Mouse (Mus musculus): ENCODE results near the gene Prss44. TPM values are rescaled to one million over a fixed set of nuclear protein-coding genes. Genes with fewer than 3 reads are reported as not detected.

Prss44 gene
- polyA plus RNA-seq (2012; rRNA removed) = not detected in 2 replicates

DNA sequence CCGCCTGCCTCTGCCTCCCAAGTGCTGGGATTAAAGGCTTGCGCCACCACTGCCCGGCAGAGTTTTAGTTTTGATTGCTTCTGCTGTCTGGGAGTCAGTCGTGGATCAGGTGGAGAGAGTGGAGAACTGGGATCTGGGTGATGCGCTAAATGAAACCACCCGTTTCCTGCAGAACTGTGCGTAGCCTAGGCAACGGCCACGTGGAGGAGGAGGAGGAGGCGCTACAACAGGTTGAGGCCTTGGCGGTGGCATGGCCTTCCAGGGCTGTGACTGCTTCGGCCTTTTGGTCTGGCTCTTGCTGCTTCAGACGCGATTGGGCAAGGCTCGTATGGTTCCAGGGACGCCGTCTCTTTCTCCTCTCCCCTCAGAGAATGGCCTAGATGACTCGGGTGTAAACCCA lies at the start of gene Prss44:
Gene Prss44, plus strand, starts transcription at position 206 of the 400 bp plus-strand sequence.
- Histone ChIP-seq H3K36me3 (ENCODE audit: control insufficient read depth, insufficient read depth, low read length) (no peaks in the 10 kb centered on the region), H3K4me3 (ENCODE audit: low read depth, low read length) (no peak within 1 kb of the TSS), H3K4me1 (ENCODE audit: control insufficient read depth, insufficient read depth, insufficient read length, low read length) (no peaks in the 10 kb centered on the region), H3K27ac (ENCODE audit: insufficient read depth, low read depth, low read length) (no peak within 1 kb of the TSS), H3K27me3 (ENCODE audit: control insufficient read depth, insufficient read depth, low read length) (peaks cover 2% of the 10 kb centered on the region; the same call in 1 of the 2 replicates)
- no peak for TF ChIP-seq POLR2A (IDR thresholded peaks at IDR 0.05; ENCODE audit: low read depth, low read length)
- TF ChIP-seq CTCF (IDR thresholded peaks at IDR 0.05; ENCODE audit: extremely low read depth, insufficient read length, insufficient replicate concordance, low read depth, low read length) = no peak
- 62% methylated on average over 18 of the region's 18 CpGs for WGBS

GRCm38 (mm10) chr9:110772336-110772735 lies 41.5 kb upstream of the Prss44 start:
- 87% methylated on average over 10 of the region's 10 CpGs for WGBS
- H3K4me1 ChIP-seq (ENCODE audit: control insufficient read depth, insufficient read depth, insufficient read length, low read length) = no peaks in the 10 kb centered on the region
- H3K36me3 ChIP-seq (ENCODE audit: control insufficient read depth, insufficient read depth, low read length) = no peaks in the 10 kb centered on the region
- H3K27me3 ChIP-seq (ENCODE audit: control insufficient read depth, insufficient read depth, low read length) = no peaks in the 10 kb centered on the region
- H3K27ac ChIP-seq (ENCODE audit: insufficient read depth, low read depth, low read length) = no peak overlapping the region
- H3K4me3 ChIP-seq (ENCODE audit: low read depth, low read length) = no peak overlapping the region
- no peak for TF ChIP-seq POLR2A (IDR thresholded peaks at IDR 0.05; ENCODE audit: low read depth, low read length)
- TF ChIP-seq CTCF (IDR thresholded peaks at IDR 0.05; ENCODE audit: extremely low read depth, insufficient read length, insufficient replicate concordance, low read depth, low read length) = no peak

DNA sequence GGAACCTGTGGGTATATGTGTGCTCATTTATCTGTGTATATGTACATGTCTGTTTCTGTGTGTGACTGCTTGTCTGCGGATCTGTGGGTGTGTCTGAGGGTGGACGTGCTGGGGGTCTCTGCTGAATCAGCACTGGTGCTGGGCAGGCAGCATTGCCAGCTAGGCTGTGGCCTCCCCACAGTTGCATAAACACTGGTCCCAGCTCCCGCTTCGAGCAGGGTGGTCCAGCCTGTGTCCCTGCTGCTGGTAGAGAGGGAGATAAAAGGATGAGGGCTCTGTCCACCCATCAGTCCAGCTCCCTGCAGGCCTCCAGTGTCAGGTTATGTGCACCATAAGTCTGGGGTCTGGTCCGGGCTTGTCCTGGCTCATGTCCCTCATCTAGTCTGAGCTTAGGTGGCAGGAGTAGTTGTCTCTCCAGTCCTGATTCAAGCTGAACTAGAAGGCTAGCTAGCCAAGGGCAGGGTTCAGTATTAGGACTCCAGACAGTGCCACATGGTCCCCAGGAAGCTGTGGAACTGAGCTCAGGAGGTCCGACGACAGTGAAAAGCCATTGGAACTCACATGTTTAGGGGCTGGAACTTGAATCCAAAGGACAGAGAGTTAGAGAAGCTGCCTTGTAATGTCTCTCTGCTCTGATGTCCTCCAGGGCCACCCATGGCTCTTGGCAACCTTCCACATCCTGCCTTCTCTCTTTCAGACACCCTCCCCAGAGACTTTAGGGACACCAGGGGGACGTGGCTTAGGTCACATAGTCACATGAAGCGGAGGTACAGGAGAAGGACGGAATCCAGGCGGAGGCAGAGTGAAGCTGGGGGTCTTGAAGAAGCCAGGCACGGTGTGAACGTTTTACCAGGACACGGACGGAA lies 39.2 kb upstream of the Prss44 start:
- 81% methylated on average over 15 of the region's 15 CpGs for WGBS
- Histone ChIP-seq H3K36me3 (ENCODE audit: control insufficient read depth, insufficient read depth, low read length) (no peaks in the 10 kb centered on the region), H3K4me1 (ENCODE audit: control insufficient read depth, insufficient read depth, insufficient read length, low read length) (no peaks in the 10 kb centered on the region), H3K27me3 (ENCODE audit: control insufficient read depth, insufficient read depth, low read length) (no peaks in the 10 kb centered on the region), H3K4me3 (ENCODE audit: low read depth, low read length) (no peak overlapping the region), H3K27ac (ENCODE audit: insufficient read depth, low read depth, low read length) (no peak overlapping the region)
- TF ChIP-seq POLR2A (IDR thresholded peaks at IDR 0.05; ENCODE audit: low read depth, low read length) (no peak), CTCF (IDR thresholded peaks at IDR 0.05; ENCODE audit: extremely low read depth, insufficient read length, insufficient replicate concordance, low read depth, low read length) (no peak)

DNA sequence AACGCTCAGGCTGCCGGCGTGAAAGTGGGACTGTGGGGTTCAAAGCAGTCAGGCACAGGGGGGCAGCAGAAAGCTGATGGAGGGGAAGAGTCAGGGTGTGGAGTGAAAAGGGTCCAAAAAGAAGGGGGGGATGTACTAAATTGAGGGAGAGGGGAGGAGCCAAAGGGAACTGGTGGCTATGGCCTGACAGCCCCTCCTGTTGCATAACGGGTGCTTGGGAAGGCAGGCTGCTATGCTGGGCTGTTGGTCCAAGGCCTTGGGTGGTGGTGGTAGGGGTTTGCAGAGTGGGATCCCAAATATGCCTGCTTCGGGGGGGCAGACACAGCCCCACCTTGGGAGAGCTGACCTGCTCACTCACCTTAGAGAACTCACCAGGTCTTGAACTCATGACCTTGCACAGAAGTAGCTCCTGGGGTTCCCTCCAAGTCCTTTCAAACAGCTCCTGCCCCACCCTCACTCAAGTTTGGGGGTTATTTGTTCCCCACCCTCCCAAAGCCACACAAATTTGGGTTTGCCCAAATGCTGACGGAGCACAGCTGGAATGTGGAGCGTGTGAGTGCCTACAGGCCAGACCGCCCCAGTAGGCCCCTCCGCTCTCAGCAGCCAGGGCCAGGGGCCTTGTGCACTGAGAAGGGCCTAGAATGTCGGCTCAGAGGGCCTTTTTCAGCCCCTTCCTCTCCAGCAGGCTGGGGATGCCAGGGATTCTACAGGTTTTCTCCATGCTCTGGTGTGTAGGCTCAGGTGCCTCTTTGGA lies 38.3 kb upstream of the Prss44 start:
- Histone ChIP-seq H3K4me1 (ENCODE audit: control insufficient read depth, insufficient read depth, insufficient read length, low read length) (no peaks in the 10 kb centered on the region), H3K27me3 (ENCODE audit: control insufficient read depth, insufficient read depth, low read length) (peaks cover 2% of the 10 kb centered on the region; the same call in 1 of the 2 replicates), H3K27ac (ENCODE audit: insufficient read depth, low read depth, low read length) (no peak overlapping the region), H3K4me3 (ENCODE audit: low read depth, low read length) (no peak overlapping the region), H3K36me3 (ENCODE audit: control insufficient read depth, insufficient read depth, low read length) (no peaks in the 10 kb centered on the region)
- WGBS = 89% methylated on average over 10 of the region's 10 CpGs
- TF ChIP-seq CTCF (IDR thresholded peaks at IDR 0.05; ENCODE audit: extremely low read depth, insufficient read length, insufficient replicate concordance, low read depth, low read length) = no peak
- no peak for TF ChIP-seq POLR2A (IDR thresholded peaks at IDR 0.05; ENCODE audit: low read depth, low read length)

DNA sequence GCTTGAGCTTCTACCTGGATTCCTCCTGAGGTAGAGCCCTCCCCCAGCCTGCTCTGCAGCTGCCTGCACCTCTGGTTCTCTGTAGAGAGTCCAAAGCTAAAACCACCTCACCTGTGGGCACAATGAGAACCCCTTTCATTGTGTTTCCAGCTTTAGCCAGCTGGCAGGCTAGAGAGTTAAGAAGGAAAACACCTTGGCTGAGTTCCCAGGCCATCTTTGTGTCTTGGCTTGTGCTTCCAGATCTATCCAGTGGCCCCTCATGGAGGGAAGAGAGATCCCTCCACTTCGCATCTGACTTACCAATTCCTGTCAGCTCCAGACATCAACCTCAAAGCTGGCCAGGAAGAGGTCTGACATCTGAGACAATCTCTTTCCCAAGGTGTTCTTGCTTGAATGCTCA lies 35.7 kb upstream of the Prss44 start:
- no peaks in the 10 kb centered on the region for H3K36me3 ChIP-seq (ENCODE audit: control insufficient read depth, insufficient read depth, low read length)
- peaks cover 3% of the 10 kb centered on the region; the same call in 1 of the 2 replicates for H3K4me1 ChIP-seq (ENCODE audit: control insufficient read depth, insufficient read depth, insufficient read length, low read length)
- H3K27ac ChIP-seq (ENCODE audit: insufficient read depth, low read depth, low read length) = no peak overlapping the region
- no peak overlapping the region for H3K4me3 ChIP-seq (ENCODE audit: low read depth, low read length)
- 68% methylated on average over 1 of the region's 1 CpGs for WGBS
- peaks cover 4% of the 10 kb centered on the region; the same call in 1 of the 2 replicates for H3K27me3 ChIP-seq (ENCODE audit: control insufficient read depth, insufficient read depth, low read length)
- TF ChIP-seq CTCF (IDR thresholded peaks at IDR 0.05; ENCODE audit: extremely low read depth, insufficient read length, insufficient replicate concordance, low read depth, low read length) (no peak), POLR2A (IDR thresholded peaks at IDR 0.05; ENCODE audit: low read depth, low read length) (no peak)

GRCm38 (mm10) chr9:110778559-110778958 lies 35.2 kb upstream of the Prss44 start:
- TF ChIP-seq POLR2A (IDR thresholded peaks at IDR 0.05; ENCODE audit: low read depth, low read length) (no peak), CTCF (IDR thresholded peaks at IDR 0.05; ENCODE audit: extremely low read depth, insufficient read length, insufficient replicate concordance, low read depth, low read length) (no peak)
- Histone ChIP-seq H3K36me3 (ENCODE audit: control insufficient read depth, insufficient read depth, low read length) (no peaks in the 10 kb centered on the region), H3K27ac (ENCODE audit: insufficient read depth, low read depth, low read length) (no peak overlapping the region), H3K27me3 (ENCODE audit: control insufficient read depth, insufficient read depth, low read length) (peaks cover 4% of the 10 kb centered on the region; the same call in 1 of the 2 replicates), H3K4me1 (ENCODE audit: control insufficient read depth, insufficient read depth, insufficient read length, low read length) (peaks cover 3% of the 10 kb centered on the region; the same call in 1 of the 2 replicates), H3K4me3 (ENCODE audit: low read depth, low read length) (no peak overlapping the region)
- 80% methylated on average over 7 of the region's 7 CpGs for WGBS
